Mouse (Mus musculus) left cerebral cortex, postnatal 36 days (tissue): ENCODE measurements around the gene Sp3. TPM values are rescaled to one million over a fixed set of nuclear protein-coding genes. Genes with fewer than 3 reads are reported as not detected.
A peak's percentile ranks its signal among the peaks of the same experiment; 100 is the strongest.
"Not testable (repeated sequence)": the region's sequence is repeated elsewhere in the genome, so short reads cannot be mapped to it uniquely, and the experiment has no call there.

ENCODE experiments used
- DNase-seq, 2 experiments: peaks; one replicate each; pipeline ENCODE4 v3.0.0; 2021 to 2022; ENCODE audit warnings: low spot score in 2 of 2, mixed read lengths in 1 of 2
- intact Hi-C: fragments of 180-260 bp; cut with DNase I; formaldehyde crosslinking; loops from one replicate; pipeline ENCODE4 v1.15.1; 2025
- total RNA-seq, 2 experiments: library from RNA; stranded (reverse); gene quantifications; 2 replicates each; pipeline ENCODE4 v1.2.3; 2021

Sp3 gene
- 10 to 100 TPM; 50.0 to 54.8 TPM for total RNA-seq

GRCm38 (mm10) chr2:72980337-72981074 is at the start of gene Sp3:
TSS of gene Sp3 (minus strand) at chr2:72980446.
- intact Hi-C loops = loop anchor here (5.0 kb wide), 1 partner anchor 463 kb away; no protein-coding TSS in a partner anchor
- DNase-seq = peak; percentile 97

GRCm38 (mm10) chr2:73029846-73030245 is 49.6 kb upstream of the Sp3 start:
- intact Hi-C loops = no loop called here

GRCm38 (mm10) chr2:73028019-73028418 is 47.8 kb upstream of the Sp3 start:
- no peak for DNase-seq
- intact Hi-C loops = no loop called here

More at GRCm38 (mm10) chr2:73029846-73030245, 49.6 kb upstream of the Sp3 start:
- no peak for DNase-seq

- intact Hi-C loops = no loop called here
- no peak for DNase-seq
Observed at GRCm38 (mm10) chr2:73027126-73027525, 46.9 kb upstream of the Sp3 start.

DNA sequence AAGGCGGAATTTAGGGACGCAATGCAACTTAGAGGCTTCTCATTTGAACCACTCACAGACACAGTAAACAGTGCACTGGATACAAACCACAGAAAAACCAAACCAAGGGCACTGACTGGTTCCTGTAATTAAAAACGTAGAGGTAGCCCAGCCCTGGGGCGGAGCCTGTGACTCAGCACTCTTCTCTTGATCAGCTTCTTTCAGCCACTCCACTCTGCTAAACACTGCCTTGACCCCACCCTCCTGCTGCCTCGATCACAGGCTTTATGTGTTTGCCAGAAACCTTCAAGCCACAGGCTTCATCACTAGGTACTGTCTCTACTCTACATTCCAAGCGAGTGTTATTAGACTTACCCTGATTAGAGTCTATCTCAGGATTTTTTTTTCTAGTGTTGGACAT is 43.6 kb upstream of the Sp3 start:
- no peak for DNase-seq
- intact Hi-C loops = no loop called here

- no peak for DNase-seq
- intact Hi-C loops = no loop called here
Observed at GRCm38 (mm10) chr2:73021046-73021445, 40.8 kb upstream of the Sp3 start.

DNA sequence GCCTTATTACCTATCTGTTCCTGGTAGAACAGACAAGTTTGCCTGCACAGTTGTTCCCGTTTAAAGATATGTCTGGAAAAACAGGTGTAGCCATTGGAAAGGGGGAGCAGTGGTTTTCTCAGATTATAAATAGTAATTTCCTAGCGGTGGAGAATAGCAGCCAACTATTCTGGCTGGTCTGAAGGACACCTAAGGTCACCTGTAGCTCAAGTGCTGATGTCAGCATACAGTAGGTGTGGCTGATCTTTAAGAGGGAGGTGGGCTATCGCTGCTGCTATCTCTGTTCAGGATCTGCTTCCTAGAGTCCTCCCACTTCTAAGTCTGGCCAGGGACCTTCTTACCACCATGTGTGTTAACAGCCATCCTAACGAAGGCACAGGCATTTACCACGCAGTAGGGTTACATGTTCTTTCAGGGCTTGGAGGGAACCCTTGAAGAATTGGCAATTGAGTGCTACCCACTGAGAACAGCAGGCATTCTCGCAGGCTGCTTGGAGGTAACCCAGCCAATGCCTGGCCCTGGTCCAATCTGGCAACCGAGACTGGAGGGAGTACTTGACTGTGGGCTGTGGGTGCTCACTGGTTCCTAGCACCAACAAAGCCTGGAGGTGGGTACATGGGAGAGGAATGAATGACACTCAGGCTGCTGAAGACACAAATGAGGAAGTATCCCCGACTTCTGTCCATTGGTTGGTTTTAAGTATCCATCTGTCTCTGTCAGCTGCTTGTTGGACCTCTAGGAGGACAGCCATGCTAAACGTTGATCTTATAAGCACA is 39.3 kb upstream of the Sp3 start:
- intact Hi-C loops = no loop called here
- DNase-seq = peak; percentile 67 to 74

DNA sequence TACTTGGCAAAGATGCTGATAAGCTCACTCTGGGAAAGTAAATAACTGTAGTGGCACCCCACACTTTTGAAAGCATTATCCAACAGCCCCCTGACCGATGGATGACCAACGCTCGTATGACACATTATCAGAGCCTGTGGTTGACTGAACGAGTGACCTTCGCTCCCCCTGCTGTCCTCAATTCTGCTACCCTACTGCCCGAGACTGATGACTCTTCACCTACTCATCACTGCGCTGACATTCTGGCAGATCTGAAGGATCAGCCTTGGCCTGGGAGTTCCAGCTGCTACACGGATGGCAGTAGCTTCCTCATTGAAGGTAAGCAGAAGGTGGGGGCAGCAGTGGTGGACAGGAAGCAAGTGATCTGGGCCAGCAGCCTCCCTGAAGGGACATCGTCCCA is 33.8 kb upstream of the Sp3 start:
- intact Hi-C loops = not testable (repeated sequence)

GRCm38 (mm10) chr2:73012636-73013035 is 32.4 kb upstream of the Sp3 start:
- DNase-seq = no peak

More for the DNA sequence above, 33.8 kb upstream of the Sp3 start:
- not testable (repeated sequence) for DNase-seq

DNA sequence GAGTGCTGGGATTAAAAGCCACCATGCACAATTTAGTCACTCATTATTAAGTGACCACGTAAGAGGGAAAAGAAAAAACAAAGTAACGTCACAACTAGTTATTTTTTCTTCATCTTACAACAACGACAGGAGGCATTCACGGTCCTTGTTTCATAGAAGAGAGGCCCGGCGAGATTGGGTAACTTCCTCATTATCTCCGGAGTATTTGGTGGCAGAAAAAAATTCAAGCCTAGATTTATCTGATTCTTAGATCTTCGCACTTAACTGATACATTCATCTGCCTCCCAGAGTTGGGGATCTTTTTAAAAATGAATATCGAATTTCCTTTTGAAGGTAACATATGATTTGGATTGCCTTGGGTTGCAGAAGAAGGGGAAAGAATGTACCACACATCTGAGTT is 27.2 kb upstream of the Sp3 start:
- DNase-seq = no peak
- intact Hi-C loops = no loop called here

More at GRCm38 (mm10) chr2:73012636-73013035, 32.4 kb upstream of the Sp3 start:
- intact Hi-C loops = no loop called here

GRCm38 (mm10) chr2:73005611-73006515 is 25.6 kb upstream of the Sp3 start:
- no peak for DNase-seq
- intact Hi-C loops = no loop called here

DNA sequence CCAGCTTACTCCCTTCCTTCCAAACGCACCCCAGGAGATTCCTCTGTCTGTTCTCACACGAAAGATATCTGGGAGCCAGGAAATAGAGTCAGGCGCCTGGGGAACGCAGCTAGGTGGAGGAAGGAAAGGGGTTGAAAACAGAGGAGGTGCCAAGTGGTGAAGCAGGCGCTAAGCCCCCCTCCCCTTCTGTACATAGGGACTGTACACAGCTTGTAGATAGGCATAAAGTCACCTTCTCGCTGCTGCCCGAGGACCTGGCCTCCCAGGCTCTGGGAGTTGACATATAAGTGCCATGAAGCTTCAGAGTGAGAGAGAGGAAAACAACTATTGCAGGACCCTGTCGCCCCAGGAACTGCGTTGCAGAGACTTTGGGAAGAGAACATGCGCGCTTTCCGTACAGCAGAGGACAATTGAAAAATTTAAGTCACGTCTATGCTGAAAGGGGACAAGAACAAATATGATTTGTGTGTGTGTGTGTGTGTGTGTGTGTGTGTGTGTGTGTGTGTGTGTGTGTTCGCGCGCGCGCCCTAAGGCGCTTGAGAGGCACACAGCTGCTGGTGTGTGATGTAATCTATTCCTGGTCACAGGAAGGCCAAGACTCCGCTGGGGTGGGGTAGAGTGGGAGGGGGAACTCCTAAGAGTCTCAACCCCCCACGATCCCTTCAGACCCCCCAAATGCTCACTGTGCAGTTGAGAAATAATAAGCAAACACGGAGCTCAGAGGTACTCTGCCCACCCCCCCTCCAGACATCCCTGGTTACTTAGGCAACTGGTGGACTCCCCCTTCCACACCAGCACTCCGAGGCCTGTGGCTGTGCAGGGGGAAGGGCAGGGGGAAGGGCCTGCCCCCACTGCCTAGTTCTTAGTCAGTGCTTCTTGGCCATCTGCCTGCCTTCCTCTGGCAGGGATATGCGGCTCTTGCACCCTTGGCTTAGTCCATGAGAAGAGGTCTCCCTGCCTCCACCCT is 23.8 kb upstream of the Sp3 start:
- intact Hi-C loops = no loop called here
- DNase-seq = peak; percentile 22 to 28

DNA sequence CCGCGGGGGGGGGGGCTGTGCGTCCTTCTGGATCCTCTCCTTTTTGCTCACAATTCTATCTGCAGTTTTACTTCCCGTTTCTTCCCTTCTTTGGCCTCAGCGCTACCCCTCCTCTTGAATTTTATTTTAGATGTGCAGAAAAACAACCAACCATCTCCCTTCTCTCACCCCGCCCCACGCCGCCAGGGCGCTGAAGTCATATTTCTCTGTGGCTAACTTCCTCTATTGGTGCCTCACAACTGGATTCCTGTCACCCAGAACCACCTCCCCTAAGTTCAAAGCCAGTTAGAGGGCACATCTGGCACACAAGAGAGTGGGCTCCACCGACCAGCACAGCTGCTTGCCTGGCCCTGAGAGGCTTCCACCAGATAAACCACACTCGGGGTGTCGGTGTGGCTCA is 22.8 kb upstream of the Sp3 start:
- intact Hi-C loops = no loop called here
- DNase-seq = no peak

GRCm38 (mm10) chr2:73002451-73002850 is 22.2 kb upstream of the Sp3 start:
- intact Hi-C loops = no loop called here
- DNase-seq = no peak

GRCm38 (mm10) chr2:73001994-73002393 is 21.7 kb upstream of the Sp3 start:
- no peak for DNase-seq
- intact Hi-C loops = no loop called here

- intact Hi-C loops = no loop called here
Observed at GRCm38 (mm10) chr2:73000194-73000593, 19.9 kb upstream of the Sp3 start.

GRCm38 (mm10) chr2:72997586-72997985 is 17.3 kb upstream of the Sp3 start:
- intact Hi-C loops = no loop called here
- DNase-seq = no peak

More at GRCm38 (mm10) chr2:73000194-73000593, 19.9 kb upstream of the Sp3 start:
- DNase-seq = no peak

GRCm38 (mm10) chr2:72996808-72997378 is 16.6 kb upstream of the Sp3 start:
- intact Hi-C loops = no loop called here
- no peak for DNase-seq
